Mouse (Mus musculus): ENCODE data around the gene Rpl41.

DNA sequence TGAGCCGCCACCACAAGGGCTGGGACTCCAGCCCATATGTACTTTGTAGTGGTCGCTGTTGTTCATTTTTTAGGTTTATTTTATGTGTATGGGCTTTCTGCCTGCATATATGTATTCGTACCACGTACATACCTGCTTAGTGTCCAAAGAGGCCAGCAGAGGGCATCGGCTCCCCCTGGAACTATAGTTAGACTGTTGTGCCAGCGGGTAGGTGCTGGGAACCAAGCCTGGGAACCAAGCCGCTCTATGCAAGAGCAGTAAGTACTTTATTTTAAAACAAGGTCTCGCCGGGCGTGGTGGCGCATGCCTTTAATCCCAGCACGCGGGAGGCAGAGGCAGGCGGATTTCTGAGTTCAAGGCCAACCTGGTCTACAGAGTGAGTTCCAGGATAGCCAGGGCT, 43.1 kb downstream of the Rpl41 start:
- TF ChIP-seq CTCF (IDR thresholded peaks at IDR 0.05; ENCODE audit: insufficient read depth, low read depth, low read length), result no peak
- no peak for TF ChIP-seq POLR2A (IDR thresholded peaks at IDR 0.05; ENCODE audit: insufficient read depth, low read depth, low read length)

All from olfactory bulb, adult 2 months (tissue).